Mouse (Mus musculus) spleen, adult 2 months (tissue): ENCODE results near the gene Dmrt2. TPM values are rescaled to one million over a fixed set of nuclear protein-coding genes. Genes with fewer than 3 reads are reported as not detected.

Experiments
- DNase-seq, 2 experiments: peaks; one replicate each; pipeline versions ENCODE4 v3.0.0 to v3.0.0-alpha.2; 2012 to 2021; ENCODE audit warnings: low spot score in 2 of 2, low read depth in 1 of 2
- H3K27ac ChIP-seq: fragments of 200-500 bp; 2 replicates; pipeline ENCODE4 v1.5.1; 2012; ENCODE audit warnings: low read length, inconsistent platforms; ENCODE audit not compliant: insufficient read depth
- H3K27me3 ChIP-seq: fragments of 200-500 bp; 2 replicates; pipeline ENCODE4 v1.6.1; 2012; ENCODE audit warnings: mild to moderate bottlenecking, moderate library complexity, low read length, inconsistent platforms; ENCODE audit not compliant: control insufficient read depth, insufficient read depth
- H3K36me3 ChIP-seq: fragments of 200-500 bp; 2 replicates; pipeline ENCODE4 v1.6.1; 2012; ENCODE audit warnings: mild to moderate bottlenecking, low read length, inconsistent platforms; ENCODE audit not compliant: control insufficient read depth, insufficient read depth
- H3K4me1 ChIP-seq: fragments of 200-500 bp; 2 replicates; pipeline ENCODE4 v1.6.1; 2011; ENCODE audit warnings: inconsistent platforms; ENCODE audit not compliant: control insufficient read depth, insufficient read depth, insufficient read length
- H3K4me3 ChIP-seq: fragments of 200-500 bp; 2 replicates; pipeline ENCODE4 v1.5.1; 2011; ENCODE audit warnings: mild to moderate bottlenecking, inconsistent platforms; ENCODE audit not compliant: insufficient read depth, insufficient read length; ENCODE audit errors: extremely low read depth
- CTCF ChIP-seq: fragments of 200-500 bp; IDR thresholded peaks from 2 replicates; pipeline ENCODE4 v1.5.1; 2011; ENCODE audit warnings: mild to moderate bottlenecking, inconsistent platforms; ENCODE audit not compliant: insufficient read depth, insufficient read length, insufficient replicate concordance; ENCODE audit errors: extremely low read depth
- POLR2A ChIP-seq: fragments of 200-500 bp; IDR thresholded peaks from 2 replicates; pipeline ENCODE4 v1.6.1; 2011; ENCODE audit warnings: low read depth, low read length, inconsistent platforms
- WGBS: fragments of 180-500 bp; shearing (Covaris S2); methylation state at CpG from one replicate; pipeline ENCODE4 v1.1.7; 2018; 5-methylcytosine and 5-hydroxymethylcytosine counted together
- polyA plus RNA-seq: library from polyadenylated mRNA; depleted of rRNA; stranded (reverse); fragments of >200 nt; gene quantifications from 2 replicates; pipeline ENCODE4 v1.2.3, GENCODE M21; 2012

Gene Dmrt2
- polyA plus RNA-seq, 1 experiment, result 0.09 TPM

DNA sequence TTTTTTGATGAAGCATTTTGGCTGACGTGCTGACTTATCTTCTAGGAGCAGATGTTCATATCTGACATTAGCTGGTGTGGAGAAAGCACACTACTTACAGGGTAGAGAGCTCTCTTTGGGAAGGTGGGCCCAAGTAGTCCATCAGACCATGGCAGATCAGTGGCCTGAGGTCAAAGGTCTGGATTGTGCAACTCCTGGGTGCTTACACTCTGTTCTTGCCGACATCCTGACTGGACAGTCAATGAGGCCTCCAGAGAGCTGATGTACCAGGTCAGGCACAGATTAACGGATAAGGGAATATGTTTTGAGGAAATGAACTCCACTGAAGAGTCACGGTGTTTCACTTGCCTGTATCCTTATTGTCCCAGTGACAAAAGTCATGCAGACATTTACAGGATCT is 23.5 kb upstream of the Dmrt2 start:
- H3K27me3 ChIP-seq, result no peaks in the 10 kb centered on the region
- TF ChIP-seq CTCF (no peak), POLR2A (no peak)
- no peaks in the 10 kb centered on the region for H3K36me3 ChIP-seq
- no peak for DNase-seq
- no peaks in the 10 kb centered on the region for H3K4me1 ChIP-seq
- 84% methylated on average over 4 of the region's 4 CpGs for WGBS
- no peak overlapping the region for H3K4me3 ChIP-seq
- no peak overlapping the region for H3K27ac ChIP-seq

DNA sequence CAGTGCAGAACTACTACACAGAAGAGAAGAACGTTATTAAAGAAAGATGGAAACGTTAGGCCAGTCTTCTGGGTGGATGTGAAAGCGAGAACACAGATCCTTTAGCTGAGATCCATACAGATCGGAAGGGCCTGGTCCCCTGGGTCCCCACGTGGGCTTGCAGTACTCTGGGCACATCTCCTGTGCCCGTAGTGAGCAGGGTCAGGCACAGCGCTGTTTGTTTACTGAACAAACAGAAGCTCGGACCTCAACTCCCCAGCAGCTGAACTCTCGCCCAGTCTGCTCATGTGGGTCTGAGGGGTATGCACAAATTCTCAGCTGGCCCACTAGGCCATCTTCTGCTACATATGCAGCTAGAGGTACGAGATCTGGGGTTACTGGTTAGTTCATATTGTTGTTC is 21.7 kb upstream of the Dmrt2 start:
- TF ChIP-seq CTCF (no peak), POLR2A (no peak)
- no peaks in the 10 kb centered on the region for H3K27me3 ChIP-seq
- H3K4me1 ChIP-seq, result no peaks in the 10 kb centered on the region
- H3K27ac ChIP-seq, result no peak overlapping the region
- 86% methylated on average over 10 of the region's 10 CpGs for WGBS
- no peak for DNase-seq
- H3K4me3 ChIP-seq, result no peak overlapping the region
- H3K36me3 ChIP-seq, result no peaks in the 10 kb centered on the region

DNA sequence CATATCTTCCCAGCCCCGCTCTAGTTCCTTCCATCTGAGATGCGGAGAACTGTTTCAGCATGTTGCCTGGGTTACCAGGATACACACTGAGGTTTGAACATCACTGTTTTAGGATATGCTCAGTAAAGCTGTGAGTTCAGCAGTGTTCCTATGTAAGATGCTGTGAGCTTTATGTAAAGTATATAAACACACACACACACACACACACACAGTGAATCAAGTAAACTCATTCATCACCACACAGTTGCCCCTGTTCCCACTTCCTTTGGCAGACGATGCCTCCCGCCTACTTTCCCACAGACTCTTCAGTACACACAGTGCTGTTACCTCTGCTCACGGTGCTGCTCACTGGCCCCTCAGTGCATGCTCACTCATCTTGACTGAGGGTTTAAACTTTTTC is 19.7 kb upstream of the Dmrt2 start:
- Histone ChIP-seq H3K4me1 (no peaks in the 10 kb centered on the region), H3K36me3 (no peaks in the 10 kb centered on the region), H3K27me3 (no peaks in the 10 kb centered on the region), H3K27ac (no peak overlapping the region), H3K4me3 (no peak overlapping the region)
- TF ChIP-seq CTCF (no peak), POLR2A (no peak)
- WGBS, result 62% methylated on average over 5 of the region's 5 CpGs
- no peak for DNase-seq

DNA sequence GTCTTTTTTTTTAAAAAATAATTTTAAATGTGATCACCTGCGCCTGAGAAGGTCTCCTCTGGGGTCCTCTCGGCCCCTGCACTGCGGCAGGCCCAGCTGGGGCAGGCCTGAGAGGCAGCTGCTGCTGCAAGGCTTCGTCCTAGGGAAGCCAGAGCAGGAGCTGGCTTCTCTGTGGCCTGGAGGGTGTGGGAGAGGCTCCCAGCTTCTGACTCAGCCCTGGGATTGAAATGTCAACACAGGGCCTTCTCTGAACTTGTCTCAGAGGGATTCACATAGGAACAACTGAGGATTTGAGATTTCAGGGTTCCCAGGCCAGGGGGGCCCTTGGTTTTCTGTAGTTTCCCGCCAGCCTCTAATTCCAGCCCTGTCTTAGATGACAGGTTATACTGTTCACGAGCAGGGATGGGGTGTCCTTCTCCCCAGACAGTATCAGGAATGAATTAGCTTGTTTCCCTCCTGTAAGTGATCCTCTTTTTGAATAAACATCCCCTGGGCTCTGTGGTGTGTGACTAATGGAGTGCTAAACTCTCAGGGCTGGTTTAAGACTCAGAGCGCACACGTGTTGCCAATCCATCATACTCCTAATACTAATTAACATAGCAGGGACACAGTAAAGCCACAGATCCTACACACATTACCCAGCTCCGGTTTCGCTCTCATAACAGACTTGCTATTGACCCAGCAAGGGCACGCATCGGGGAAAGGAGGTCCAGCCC is 18.0 kb upstream of the Dmrt2 start:
- TF ChIP-seq CTCF (no peak), POLR2A (no peak)
- no peak overlapping the region for H3K4me3 ChIP-seq
- no peak for DNase-seq
- WGBS, result 77% methylated on average over 12 of the region's 12 CpGs
- H3K4me1 ChIP-seq, result no peaks in the 10 kb centered on the region
- H3K36me3 ChIP-seq, result no peaks in the 10 kb centered on the region
- no peak overlapping the region for H3K27ac ChIP-seq
- H3K27me3 ChIP-seq, result no peaks in the 10 kb centered on the region

DNA sequence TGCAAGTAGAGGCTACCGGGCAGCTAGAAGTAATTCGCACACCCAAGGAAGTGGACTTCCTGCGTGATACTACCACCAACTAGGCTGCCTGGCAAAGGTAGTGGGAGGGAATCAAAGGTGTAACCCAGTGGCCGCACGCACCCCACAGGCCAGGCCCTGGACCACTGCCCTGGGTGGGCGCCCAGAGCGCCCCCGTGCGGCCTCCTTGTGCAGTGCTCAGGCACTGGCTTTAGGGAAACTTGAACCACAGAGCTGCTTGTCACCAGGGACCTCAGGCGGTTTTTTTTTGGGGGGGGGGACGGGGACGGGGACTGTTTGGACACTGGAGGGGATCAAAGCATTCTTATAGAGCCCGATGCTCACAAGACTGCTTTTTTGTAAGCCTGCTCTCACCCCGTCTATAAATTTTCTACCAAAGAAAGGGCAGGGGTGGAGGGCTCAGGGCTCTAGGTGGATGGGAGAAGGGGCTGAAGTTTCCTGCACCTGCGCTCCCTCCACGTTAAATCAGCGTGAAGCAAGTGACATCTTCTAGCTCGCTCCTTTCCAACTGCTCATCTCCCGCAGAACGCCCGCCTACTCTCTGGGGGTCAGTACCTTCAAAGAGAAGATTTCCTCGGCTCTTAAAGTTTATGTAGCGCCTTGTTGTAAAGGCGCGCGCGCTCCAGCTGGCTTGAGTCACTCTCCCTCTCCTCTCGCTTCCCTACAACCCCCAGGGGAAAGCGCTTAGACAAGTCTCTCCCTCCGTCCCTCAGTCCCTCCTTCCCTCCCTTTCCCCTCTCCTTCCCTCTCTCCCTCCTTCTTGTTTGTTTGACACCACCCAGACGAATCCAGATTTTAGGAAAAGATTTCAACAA is 6.5 kb upstream of the Dmrt2 start:
- no peak for DNase-seq
- H3K27me3 ChIP-seq, result peaks cover 4% of the 10 kb centered on the region; the same call in 1 of the 2 replicates
- TF ChIP-seq CTCF (no peak), POLR2A (no peak)
- H3K4me3 ChIP-seq, result no peak overlapping the region
- 13% methylated on average over 31 of the region's 31 CpGs for WGBS
- no peak overlapping the region for H3K27ac ChIP-seq
- no peaks in the 10 kb centered on the region for H3K36me3 ChIP-seq
- no peaks in the 10 kb centered on the region for H3K4me1 ChIP-seq

DNA sequence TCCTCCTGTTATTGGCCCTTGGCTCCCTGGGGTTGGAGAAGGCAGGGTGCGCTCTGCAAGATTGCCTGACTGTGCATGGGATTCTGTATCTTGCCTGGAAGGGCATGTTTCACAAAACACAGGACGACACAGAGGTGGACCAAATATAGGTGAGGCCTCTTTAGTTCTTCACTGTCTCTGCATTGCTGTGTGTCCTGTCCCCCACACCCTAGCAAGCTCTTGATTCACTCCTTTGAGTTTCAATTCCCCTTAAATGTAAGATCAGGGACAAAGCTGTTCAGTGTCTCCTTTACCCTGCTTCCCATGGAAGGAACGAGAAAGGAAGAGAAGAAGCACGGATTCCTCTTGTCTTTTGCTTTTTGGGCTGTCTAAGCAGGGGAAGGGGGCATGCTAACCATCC is 4.4 kb upstream of the Dmrt2 start:
- H3K27ac ChIP-seq, result no peak overlapping the region
- H3K4me3 ChIP-seq, result no peak overlapping the region
- TF ChIP-seq CTCF (no peak), POLR2A (no peak)
- 16% methylated on average over 4 of the region's 4 CpGs for WGBS
- H3K4me1 ChIP-seq, result no peaks in the 10 kb centered on the region; the same call in 1 of the 2 replicates
- peaks cover 14% of the 10 kb centered on the region for H3K27me3 ChIP-seq
- H3K36me3 ChIP-seq, result no peaks in the 10 kb centered on the region
- DNase-seq, result no peak

DNA sequence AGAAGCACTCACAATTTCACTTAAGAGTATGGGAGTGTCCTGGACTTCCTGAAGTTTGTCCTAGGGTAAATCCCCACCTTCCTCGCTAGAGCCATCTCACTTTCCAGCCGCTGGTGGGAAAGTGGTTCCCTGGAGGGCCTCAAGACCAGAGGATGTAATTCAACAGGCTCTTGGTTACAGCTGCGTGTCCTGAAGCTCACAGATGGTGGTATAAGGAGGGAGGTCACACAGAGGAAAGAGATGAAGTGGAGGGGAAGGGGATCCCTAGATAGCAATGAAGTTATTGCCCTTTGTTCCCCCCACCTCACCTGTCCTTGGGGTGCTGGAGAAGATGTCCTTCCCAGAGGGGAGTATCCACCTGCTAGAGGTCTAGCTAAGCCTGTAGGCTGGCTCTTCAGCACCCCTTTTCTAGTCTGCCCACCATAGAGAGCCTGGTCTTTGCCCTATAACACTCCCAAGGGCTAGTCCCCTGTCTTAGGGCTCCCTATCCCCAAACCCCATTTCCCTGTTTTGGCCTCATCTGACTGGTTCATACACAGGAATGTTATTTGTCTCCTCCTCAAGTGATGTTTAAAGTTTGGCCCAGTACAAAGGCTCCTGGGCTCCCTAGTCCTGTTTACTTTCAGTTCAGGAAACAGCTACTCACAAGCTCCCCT is 2.5 kb upstream of the Dmrt2 start:
- no peaks in the 10 kb centered on the region; the same call in none of the 2 replicates for H3K4me1 ChIP-seq
- peaks cover 23% of the 10 kb centered on the region for H3K27me3 ChIP-seq
- 9% methylated on average over 3 of the region's 3 CpGs for WGBS
- H3K4me3 ChIP-seq, result no peak overlapping the region
- no peak overlapping the region for H3K27ac ChIP-seq
- no peak for TF ChIP-seq CTCF
- TF ChIP-seq POLR2A, result no peak
- no peaks in the 10 kb centered on the region for H3K36me3 ChIP-seq
- DNase-seq, result no peak
